Mouse (Mus musculus) bone marrow macrophage, adult 2 months (primary cell): ENCODE data around the gene Hist1h3f.

Experiments used
- CTCF ChIP-seq: IDR thresholded peaks from 2 replicates; pipeline ENCODE4 v1.5.1; 2012; ENCODE audit warnings: low read depth, mild to moderate bottlenecking, low read length, moderate library complexity
- POLR2A ChIP-seq: IDR thresholded peaks from 2 replicates; pipeline ENCODE4 v1.6.1; 2012; ENCODE audit warnings: mild to moderate bottlenecking, low read depth, low read length, borderline replicate concordance

DNA sequence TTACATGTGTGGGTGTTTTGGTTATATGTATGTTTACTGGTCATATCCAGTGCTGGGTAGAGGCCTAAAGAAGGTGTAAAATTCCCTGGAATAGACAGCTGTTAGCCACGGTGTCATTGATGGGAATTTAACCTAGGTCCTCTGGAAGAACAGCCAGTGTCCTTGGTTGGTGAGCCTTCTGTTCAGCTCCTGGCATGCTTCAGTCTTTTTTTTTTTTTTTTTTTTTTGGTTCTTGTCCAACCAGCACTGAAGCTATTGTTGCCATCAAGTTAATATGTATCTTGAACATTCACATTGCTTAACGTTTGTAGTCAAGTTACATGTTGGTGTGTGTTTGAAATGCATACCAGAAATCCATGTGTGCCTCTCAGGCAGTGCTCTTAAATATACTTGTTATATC lies 20.6 kb downstream of the Hist1h3f start:
- TF ChIP-seq CTCF (no peak), POLR2A (no peak)
